Mouse (Mus musculus): ENCODE data around the gene Bcl2l10.

Gene Bcl2l10

DNA sequence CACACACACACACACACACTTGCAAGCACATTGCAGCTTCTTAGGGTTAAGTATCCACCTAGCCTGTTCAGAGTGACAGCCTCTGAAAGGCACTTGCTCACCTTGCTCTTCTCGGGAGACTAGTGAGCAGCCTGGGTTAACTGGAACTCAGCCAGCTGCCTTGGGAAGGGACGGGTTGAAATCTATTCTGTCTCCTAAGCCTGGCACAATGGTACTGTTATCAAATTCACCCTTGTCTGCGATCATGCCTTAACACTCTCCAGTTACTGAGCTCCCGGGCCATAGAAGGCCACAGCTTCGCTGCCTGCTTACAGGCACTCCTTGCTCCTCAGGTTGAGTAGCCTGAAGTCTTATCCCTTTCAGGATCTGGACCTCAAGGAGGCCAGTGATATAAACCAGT, 53.1 kb downstream of the Bcl2l10 start:
- DNase-seq (ENCODE audit: low read depth, low spot score), result no peak
